Mouse (Mus musculus) spleen, adult 2 months (tissue): ENCODE measurements around the gene Grrp1. TPM values are rescaled to one million over a fixed set of nuclear protein-coding genes. Genes with fewer than 3 reads are reported as not detected.

Experiments
- DNase-seq, 2 experiments: peaks; one replicate each; pipeline versions ENCODE4 v3.0.0 to v3.0.0-alpha.2; 2012 to 2021; ENCODE audit warnings: low spot score in 2 of 2, low read depth in 1 of 2
- H3K27ac ChIP-seq: fragments of 200-500 bp; 2 replicates; pipeline ENCODE4 v1.5.1; 2012; ENCODE audit warnings: low read length, inconsistent platforms; ENCODE audit not compliant: insufficient read depth
- H3K27me3 ChIP-seq: fragments of 200-500 bp; 2 replicates; pipeline ENCODE4 v1.6.1; 2012; ENCODE audit warnings: mild to moderate bottlenecking, moderate library complexity, low read length, inconsistent platforms; ENCODE audit not compliant: control insufficient read depth, insufficient read depth
- H3K36me3 ChIP-seq: fragments of 200-500 bp; 2 replicates; pipeline ENCODE4 v1.6.1; 2012; ENCODE audit warnings: mild to moderate bottlenecking, low read length, inconsistent platforms; ENCODE audit not compliant: control insufficient read depth, insufficient read depth
- H3K4me1 ChIP-seq: fragments of 200-500 bp; 2 replicates; pipeline ENCODE4 v1.6.1; 2011; ENCODE audit warnings: inconsistent platforms; ENCODE audit not compliant: control insufficient read depth, insufficient read depth, insufficient read length
- H3K4me3 ChIP-seq: fragments of 200-500 bp; 2 replicates; pipeline ENCODE4 v1.5.1; 2011; ENCODE audit warnings: mild to moderate bottlenecking, inconsistent platforms; ENCODE audit not compliant: insufficient read depth, insufficient read length; ENCODE audit errors: extremely low read depth
- CTCF ChIP-seq: fragments of 200-500 bp; IDR thresholded peaks from 2 replicates; pipeline ENCODE4 v1.5.1; 2011; ENCODE audit warnings: mild to moderate bottlenecking, inconsistent platforms; ENCODE audit not compliant: insufficient read depth, insufficient read length, insufficient replicate concordance; ENCODE audit errors: extremely low read depth
- POLR2A ChIP-seq: fragments of 200-500 bp; IDR thresholded peaks from 2 replicates; pipeline ENCODE4 v1.6.1; 2011; ENCODE audit warnings: low read depth, low read length, inconsistent platforms
- WGBS: fragments of 180-500 bp; shearing (Covaris S2); methylation state at CpG from one replicate; pipeline ENCODE4 v1.1.7; 2018; 5-methylcytosine and 5-hydroxymethylcytosine counted together
- polyA plus RNA-seq: library from polyadenylated mRNA; depleted of rRNA; stranded (reverse); fragments of >200 nt; gene quantifications from 2 replicates; pipeline ENCODE4 v1.2.3, GENCODE M21; 2012

The Grrp1 gene
- polyA plus RNA-seq, 1 experiment, result 6.9 TPM

- Histone ChIP-seq H3K4me3 (no peak overlapping the region), H3K27ac (no peak overlapping the region), H3K27me3 (peaks cover 25% of the 10 kb centered on the region), H3K36me3 (no peaks in the 10 kb centered on the region), H3K4me1 (peaks cover 5% of the 10 kb centered on the region)
- DNase-seq, result no peak
- 70% methylated on average over 27 of the region's 27 CpGs for WGBS
- TF ChIP-seq CTCF, result no peak
Measured at GRCm38 (mm10) chr4:134250116-134250929, 3.6 kb downstream of the Grrp1 start.

DNA sequence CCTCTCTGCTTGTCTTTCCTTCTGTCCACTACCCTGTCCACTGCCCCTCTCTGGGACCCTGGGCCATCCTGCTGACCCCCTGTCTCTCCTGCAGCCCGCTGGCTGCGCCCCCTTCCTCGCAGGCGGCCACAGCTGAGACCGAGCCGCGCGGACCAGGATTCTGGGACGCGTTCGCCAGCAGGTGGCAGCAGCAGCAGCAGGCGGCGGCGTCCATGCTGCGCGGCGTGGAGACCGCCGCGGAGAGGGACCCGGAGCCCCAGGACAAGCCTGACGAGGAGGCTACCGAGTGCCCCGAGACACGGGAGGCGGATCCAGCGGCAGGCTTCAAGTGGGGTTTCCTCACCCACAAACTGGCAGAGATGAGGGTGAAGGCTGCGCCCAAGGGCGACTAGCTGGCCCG, 4.3 kb downstream of the Grrp1 start:
- H3K27ac ChIP-seq, result no peak overlapping the region
- no peaks in the 10 kb centered on the region for H3K36me3 ChIP-seq
- peaks cover 8% of the 10 kb centered on the region for H3K4me1 ChIP-seq
- peaks cover 25% of the 10 kb centered on the region for H3K27me3 ChIP-seq
- 7% methylated on average over 30 of the region's 30 CpGs for WGBS
- no peak overlapping the region for H3K4me3 ChIP-seq
- TF ChIP-seq POLR2A (no peak), CTCF (peak; percentile 76; the same call in 1 of the 2 replicates)
- DNase-seq, result peak; percentile 18 to 66

DNA sequence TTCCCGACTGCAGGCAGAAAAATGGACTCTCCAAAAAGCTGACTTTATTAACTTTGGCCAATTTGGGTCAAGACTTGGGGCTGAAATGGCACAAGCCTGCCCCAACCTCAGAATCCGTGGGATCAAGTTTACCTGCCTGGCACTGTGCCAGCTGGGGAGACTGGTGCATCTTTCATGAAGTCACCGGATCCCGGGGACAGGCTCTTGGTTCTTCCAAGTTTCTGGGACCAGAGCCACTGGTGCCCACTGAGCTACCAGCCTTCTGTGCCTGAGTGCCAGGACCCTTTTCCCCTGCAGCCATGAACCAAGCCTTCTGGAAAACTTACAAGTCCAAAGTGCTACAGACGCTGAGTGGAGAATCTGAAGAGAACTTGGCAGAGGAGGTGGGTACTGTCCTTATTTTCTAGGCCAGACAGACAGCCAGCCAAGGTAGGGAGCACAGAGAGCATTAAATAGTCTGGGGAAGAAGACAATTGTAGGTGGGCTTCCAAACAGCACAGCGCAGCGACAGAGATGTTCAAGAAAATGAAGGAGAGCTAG, 7.1 kb downstream of the Grrp1 start, which contains the start of gene Gm30191:
TSS of gene Gm30191 (plus strand) at position 217 of the 540 bp plus-strand sequence.
- 83% methylated on average over 7 of the region's 7 CpGs for WGBS
- H3K4me3 ChIP-seq, result no peak within 1 kb of the TSS

GRCm38 (mm10) chr4:134246256-134246655, 7.7 kb downstream of the Grrp1 start:
- Histone ChIP-seq H3K36me3 (no peaks in the 10 kb centered on the region), H3K27me3 (peaks cover 9% of the 10 kb centered on the region), H3K27ac (no peak overlapping the region), H3K4me3 (no peak overlapping the region), H3K4me1 (peaks cover 9% of the 10 kb centered on the region)
- WGBS, result 61% methylated on average over 4 of the region's 4 CpGs
- no peak for TF ChIP-seq CTCF
- TF ChIP-seq POLR2A, result no peak
- DNase-seq, result no peak

More for the DNA sequence above, 7.1 kb downstream of the Grrp1 start, which contains the start of gene Gm30191:
- no peak for DNase-seq
- Histone ChIP-seq H3K27ac (no peak within 1 kb of the TSS), H3K36me3 (no peaks in the 10 kb centered on the region), H3K4me1 (peaks cover 9% of the 10 kb centered on the region), H3K27me3 (peaks cover 14% of the 10 kb centered on the region)
- TF ChIP-seq POLR2A (no peak), CTCF (no peak)

- under 1% methylated on average over 60 of the region's 60 CpGs for WGBS
- TF ChIP-seq CTCF, result peak; percentile 86
- no peak; the same call in 1 of the 2 replicates for TF ChIP-seq POLR2A
- Histone ChIP-seq H3K27ac (no peak within 1 kb of the TSS), H3K27me3 (peaks cover 6% of the 10 kb centered on the region), H3K4me1 (peaks cover 4% of the 10 kb centered on the region; the same call in 1 of the 2 replicates), H3K4me3 (peak within 1 kb of the TSS; percentile 97), H3K36me3 (no peaks in the 10 kb centered on the region)
- peak; percentile 80 to 94 for DNase-seq
Measured at GRCm38 (mm10) chr4:134245148-134245843, 8.6 kb downstream of the Grrp1 start, which contains the start of gene Zfp593. Zfp593 (minus strand) TSS chr4:134245592.

- DNase-seq, result no peak
- Histone ChIP-seq H3K36me3 (no peaks in the 10 kb centered on the region), H3K27me3 (no peaks in the 10 kb centered on the region; the same call in 1 of the 2 replicates), H3K4me1 (peaks cover 4% of the 10 kb centered on the region; the same call in 1 of the 2 replicates), H3K27ac (no peak within 1 kb of the TSS), H3K4me3 (no peak within 1 kb of the TSS)
- no peak for TF ChIP-seq POLR2A
- TF ChIP-seq CTCF, result no peak
- 91% methylated on average over 17 of the region's 17 CpGs for WGBS
Measured at GRCm38 (mm10) chr4:134243516-134244250, 10.2 kb downstream of the Grrp1 start, which contains the start of gene E130218I03Rik. E130218I03Rik (plus strand) TSS chr4:134243662.
